Mouse (Mus musculus) megakaryocyte-erythroid progenitor cell, adult 5 weeks (primary cell): ENCODE measurements around the gene Cmtm5. TPM values are rescaled to one million over a fixed set of nuclear protein-coding genes. Genes with fewer than 3 reads are reported as not detected.

Source experiments
- polyA plus RNA-seq: library from polyadenylated mRNA; stranded (reverse); fragments of >175 nt; gene quantifications from 2 replicates; pipeline ENCODE4 v1.2.3, GENCODE M21; 2012

Cmtm5 gene
- polyA plus RNA-seq = not detected in 2 replicates

DNA sequence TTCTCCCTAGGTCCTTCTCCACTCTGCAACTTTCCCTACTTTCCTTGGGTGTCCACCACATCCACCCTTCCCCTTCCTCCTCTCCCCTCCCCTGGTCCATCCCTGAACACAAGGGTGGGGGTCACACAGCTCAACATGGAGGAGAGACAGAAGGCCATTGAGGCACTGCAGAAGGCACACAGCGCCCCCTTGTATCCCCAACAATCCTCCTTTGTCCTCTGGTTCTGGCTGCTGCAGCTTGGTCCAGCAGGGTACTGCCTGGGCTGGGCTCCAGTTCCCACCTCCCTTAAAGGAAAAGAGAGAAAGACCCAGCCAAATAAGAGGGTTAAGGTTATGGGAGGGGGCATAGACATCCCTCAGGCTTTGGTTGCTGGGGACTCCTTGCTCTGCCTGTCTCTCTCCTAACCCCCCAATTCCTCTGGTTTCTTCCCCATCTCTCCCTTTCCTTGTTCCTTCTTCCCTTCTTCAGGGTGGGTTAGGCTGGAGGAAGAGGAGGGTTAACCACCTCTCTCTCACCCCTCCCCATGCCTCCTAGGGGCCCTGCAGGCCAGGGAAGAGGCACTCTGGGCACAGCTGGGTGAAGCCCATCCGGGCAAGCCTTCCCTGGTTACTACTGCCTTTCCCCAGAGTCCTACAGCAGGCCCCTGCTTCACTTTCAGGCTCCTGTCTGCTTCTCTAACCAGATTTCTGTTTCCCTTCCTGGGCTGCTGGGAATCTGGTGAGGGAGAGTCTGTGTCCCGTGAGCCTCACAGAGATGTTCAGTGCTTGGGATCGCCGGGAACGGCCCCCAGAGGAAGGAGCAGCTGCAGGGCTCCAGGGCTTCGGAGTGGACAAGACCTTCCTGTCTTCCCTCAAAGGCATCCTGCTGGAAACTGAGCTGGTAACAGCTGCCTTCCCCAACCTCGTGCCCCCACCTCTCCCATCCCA, at the start of gene Cmtm5:
Gene Cmtm5, plus strand, starts transcription at position 358 of the 927 bp plus-strand sequence.

DNA sequence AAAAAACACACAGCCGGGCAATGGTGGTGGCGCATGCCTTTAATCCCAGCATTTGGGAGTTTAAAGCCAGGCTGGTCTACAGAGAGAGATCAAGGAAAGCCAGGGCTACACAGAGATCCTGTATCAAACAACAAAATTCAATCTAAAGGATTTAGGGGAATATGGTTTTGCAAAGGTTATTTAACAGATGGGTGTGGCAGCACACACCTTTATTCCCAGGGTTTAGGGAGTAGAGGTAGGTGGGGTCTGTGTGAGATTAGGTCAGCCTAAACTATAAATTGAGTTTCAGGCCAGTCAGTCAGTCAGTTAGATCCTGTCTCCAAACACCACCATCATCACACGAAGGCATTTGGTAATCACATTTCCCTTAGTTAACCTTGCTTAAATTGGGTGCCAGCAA, 43.9 kb upstream of the Cmtm5 start, which contains the start of gene Pabpn1:
Gene Pabpn1, plus strand, starts transcription at position 301 of the 400 bp plus-strand sequence.

DNA sequence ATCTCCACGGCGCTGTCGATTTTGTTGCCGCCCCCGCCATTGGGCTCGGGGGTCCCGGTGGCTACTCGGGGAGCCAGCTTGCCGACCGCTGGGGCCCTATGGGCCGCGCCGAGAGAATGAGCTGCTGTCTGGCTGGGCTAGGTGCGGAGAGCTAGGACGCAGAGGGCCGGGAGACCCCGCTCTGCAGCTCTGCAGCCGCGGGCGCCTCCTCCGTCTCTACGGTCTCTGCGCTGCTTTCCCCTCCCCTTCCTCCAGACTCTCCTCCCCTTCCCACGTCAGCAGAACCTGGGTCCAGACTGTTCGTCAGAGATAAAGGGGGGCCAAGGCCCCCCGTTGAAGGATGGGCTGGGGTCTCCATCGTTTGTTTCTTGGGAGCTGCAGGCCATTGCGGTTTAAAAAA, 23.2 kb upstream of the Cmtm5 start, which contains the start of gene Slc22a17:
Gene Slc22a17, minus strand, starts transcription at position 247 of the 400 bp plus-strand sequence.

DNA sequence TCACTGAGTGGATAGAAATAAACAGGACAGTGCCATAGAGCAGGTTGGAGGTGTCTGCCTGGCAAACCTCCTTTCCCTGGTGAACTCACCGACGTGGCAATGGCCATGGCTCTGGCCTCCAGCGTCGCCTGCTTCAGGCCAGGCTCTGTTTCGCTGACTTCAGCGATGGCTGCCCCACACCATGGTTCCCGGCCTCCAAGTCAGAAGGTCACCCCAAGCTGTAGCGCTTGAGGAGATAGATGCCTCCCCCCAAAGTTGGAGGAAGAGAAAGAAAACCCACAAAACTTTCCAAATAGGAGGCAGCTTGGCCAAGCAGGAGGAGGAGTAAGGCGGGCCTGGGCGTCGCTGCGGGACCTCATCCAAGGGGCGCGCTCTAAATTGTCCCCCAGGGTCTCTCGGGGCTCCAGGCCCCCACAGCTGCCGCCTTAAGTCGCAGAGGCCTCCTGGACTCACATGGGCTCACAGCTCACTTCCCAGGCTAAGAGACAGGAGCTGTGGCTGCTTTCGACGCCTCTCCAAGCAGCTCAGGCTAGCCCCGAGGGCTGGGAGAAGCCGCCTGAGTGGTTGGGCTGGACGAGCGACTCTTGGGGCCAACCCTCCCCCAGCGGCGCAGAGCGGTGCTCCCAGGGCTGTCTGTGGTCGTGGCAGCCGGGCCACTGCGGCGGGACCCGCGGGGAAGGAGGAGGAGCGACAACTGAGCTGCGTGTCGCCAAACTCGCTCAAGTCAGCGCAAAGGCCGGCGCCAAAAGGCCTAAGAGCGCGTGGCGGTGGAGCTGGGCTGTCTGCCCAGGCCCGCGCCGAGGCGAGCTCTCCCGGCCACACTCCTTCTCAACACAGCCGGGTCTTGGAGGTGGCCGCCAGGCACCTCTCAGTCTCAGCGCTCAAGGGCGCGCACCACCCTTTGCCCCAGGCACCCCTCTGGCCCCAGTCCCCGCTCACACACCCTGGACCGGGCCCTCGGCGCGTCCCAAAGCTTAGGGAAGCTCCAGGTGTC, 10.4 kb upstream of the Cmtm5 start, which contains the start of gene Efs:
Gene Efs, minus strand, starts transcription at position 778 of the 994 bp plus-strand sequence.

DNA sequence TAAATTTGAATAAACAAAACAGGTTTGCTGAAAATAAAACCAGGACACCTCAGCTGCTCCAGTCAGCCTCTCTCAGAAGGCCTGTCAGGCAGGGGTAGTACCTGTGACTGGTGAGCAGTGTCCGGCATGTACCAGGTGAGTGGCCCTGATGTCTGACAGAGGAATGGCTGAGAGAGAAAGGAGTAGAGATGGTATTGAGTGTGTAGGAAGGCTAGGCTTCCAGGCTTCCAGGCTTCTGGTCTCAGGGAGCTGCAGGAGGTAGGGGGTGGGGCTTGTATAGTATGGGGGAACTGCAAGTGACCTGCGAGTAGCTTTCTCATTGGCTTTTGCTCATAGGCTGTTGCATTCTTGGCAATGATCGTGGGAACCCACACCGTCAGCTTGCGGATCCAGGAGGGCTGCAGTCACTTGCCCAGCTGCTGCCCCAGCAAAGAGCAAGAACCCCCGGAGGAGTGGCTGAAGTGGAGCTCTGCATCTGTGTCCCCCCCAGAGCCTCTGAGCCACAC, 3.4 kb upstream of the Cmtm5 start, which contains the start of gene Il25:
Gene Il25, plus strand, starts transcription at position 51 of the 506 bp plus-strand sequence.

DNA sequence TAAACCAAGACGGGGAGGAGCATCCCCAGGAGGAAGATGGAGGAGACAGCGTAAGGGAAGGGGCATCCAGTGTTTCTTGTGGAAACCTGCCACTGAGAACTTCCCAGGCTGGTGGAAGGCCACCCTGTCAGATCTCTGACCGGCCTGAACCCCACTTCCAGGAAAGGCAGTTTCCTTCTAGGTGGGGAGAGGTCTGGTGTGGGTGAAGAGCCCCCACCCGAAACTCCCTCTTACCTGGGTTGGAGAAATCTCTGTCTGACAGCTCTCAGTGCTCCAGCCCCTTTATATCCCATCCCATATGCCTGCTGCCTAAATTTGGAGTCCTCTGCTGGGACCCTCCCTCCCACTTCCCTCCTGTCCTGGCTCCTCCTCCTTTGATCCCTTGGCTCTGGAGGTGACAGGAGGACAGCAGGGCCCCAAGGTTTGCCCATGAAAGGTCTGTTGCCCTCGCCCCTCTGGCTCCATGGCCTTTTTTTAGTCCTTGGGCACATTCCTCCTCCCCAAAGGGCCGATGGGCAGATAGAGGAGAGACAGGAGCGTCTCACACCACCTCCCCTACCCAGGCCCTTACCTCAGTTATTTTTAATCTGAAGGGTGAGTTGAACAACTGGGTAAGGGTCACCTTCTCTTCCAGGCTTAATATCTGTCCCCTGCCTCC, 30.4 kb downstream of the Cmtm5 start, which contains the start of gene Myh6:
Gene Myh6, minus strand, starts transcription at position 608 of the 658 bp plus-strand sequence.

DNA sequence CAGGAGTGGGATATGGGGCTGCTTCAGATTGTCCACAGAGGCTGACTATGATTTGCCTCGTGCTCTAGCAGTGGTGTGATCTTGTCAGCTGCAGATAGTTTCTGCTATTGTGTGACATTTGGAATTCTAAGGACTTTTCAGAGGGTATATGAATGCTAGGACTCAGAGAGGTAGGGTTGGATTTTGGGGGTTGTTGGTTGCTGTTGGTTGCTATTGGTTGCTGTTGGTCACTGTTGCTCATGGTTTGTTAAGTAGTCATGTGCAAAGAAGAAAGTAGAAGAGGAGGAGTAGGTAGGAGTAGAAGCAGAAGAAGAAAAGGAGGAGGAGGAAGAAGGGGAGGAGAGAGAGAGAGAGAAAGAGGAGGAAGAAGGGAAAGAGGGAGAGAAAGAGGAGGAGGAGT, 40.6 kb downstream of the Cmtm5 start, which contains the start of gene Gm17428:
Gene Gm17428, plus strand, starts transcription at position 301 of the 400 bp plus-strand sequence.

Other genes with a start within 250 kb of the Cmtm5 start
- gene Acin1, start 249.3 kb upstream of the Cmtm5 start, polyA plus RNA-seq = 689 and 1,048 TPM in 2 replicates
- 0.06 TPM in 1 of 2 replicates, not detected in the other for gene Gm29776, start 237.4 kb upstream of the Cmtm5 start, polyA plus RNA-seq
- gene Cebpe, start 224.1 kb upstream of the Cmtm5 start, polyA plus RNA-seq = 125 and 136 TPM in 2 replicates
- 4.6 and 7.5 TPM in 2 replicates for gene Slc7a8, start 154.3 kb upstream of the Cmtm5 start, polyA plus RNA-seq
- not detected in 2 replicates for gene Rnf212b, start 122.1 kb upstream of the Cmtm5 start, polyA plus RNA-seq
- 2.0 and 2.2 TPM in 2 replicates for gene Homez, start 65.3 kb upstream of the Cmtm5 start, polyA plus RNA-seq
- gene Ppp1r3e, start 58.7 kb upstream of the Cmtm5 start, polyA plus RNA-seq = 8.8 and 12.7 TPM in 2 replicates
- gene Bcl2l2, start 52.9 kb upstream of the Cmtm5 start, polyA plus RNA-seq = 25.6 and 34.5 TPM in 2 replicates
- gene Gm20521, start 52.8 kb upstream of the Cmtm5 start, polyA plus RNA-seq = 0.82 and 5.2 TPM in 2 replicates
- gene Pabpn1, start 43.8 kb upstream of the Cmtm5 start, polyA plus RNA-seq = 282 and 412 TPM in 2 replicates
- gene Slc22a17, start 23.1 kb upstream of the Cmtm5 start, polyA plus RNA-seq = 6.5 and 12.9 TPM in 2 replicates
- gene Efs, start 10.1 kb upstream of the Cmtm5 start, polyA plus RNA-seq = 0.08 TPM in 1 of 2 replicates, not detected in the other
- not detected in 2 replicates for gene Il25, start 3.6 kb upstream of the Cmtm5 start, polyA plus RNA-seq
- gene Myh6, start 30.7 kb downstream of the Cmtm5 start, polyA plus RNA-seq = not detected in 2 replicates
- not detected in 2 replicates for gene Gm17428, start 40.7 kb downstream of the Cmtm5 start, polyA plus RNA-seq
- not detected in 2 replicates for gene Myh7, start 58.4 kb downstream of the Cmtm5 start, polyA plus RNA-seq
- gene Ngdn, start 79.2 kb downstream of the Cmtm5 start, polyA plus RNA-seq = 41.1 and 54.2 TPM in 2 replicates
- 7.3 and 10.8 TPM in 2 replicates for gene Zfhx2, start 156.1 kb downstream of the Cmtm5 start, polyA plus RNA-seq
- gene Thtpa, start 158.5 kb downstream of the Cmtm5 start, polyA plus RNA-seq = 2.0 and 2.5 TPM in 2 replicates
- 19.5 and 24.1 TPM in 2 replicates for gene Ap1g2, start 170.3 kb downstream of the Cmtm5 start, polyA plus RNA-seq
- gene Jph4, start 180.7 kb downstream of the Cmtm5 start, polyA plus RNA-seq = 0.10 and 0.16 TPM in 2 replicates